Comparison of ENCODE assay signal across 7 mouse cellular contexts in the genomic region with DNA sequence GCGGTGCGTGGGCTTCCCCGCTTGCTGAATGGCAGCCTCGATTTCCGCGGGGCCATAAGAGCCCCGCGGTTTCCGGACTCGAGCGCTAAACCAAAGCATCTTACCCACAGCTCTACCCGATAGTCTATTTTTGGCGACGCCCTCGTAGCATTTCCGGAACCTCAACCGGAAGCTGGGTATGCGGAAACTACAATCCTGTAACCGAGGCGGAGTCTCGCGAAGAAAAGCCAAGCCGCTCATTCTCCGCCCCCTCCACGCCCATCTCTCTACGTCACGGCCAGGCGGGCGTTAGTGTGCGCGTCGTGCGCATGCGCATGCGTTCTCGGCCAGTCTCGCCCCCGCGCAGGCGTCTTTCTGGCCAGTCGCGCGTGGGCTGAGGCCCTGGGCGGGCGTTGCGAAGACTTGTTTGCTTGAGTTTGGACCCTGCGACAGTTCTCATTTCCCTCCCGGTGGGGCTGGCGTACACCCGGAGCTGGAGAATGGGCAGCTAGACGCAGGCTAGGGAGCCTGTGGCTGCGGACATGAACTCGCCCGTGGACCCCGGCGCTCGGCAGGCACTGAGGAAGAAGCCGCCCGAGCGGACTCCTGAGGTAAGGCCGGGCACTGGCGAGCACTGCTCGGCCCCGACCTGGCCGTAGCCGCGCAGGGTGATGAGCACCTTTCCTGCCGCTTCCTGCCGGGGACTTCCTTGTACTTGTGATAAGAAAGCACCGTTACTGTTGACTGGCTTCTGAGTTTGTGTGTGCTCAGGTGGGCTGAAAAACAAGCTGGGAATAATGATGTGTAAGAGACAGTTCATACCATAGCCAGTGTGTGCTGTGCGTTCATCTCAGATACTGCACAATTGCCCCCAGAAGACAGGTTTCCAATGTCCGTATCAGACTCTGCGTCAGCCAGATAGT. TPM values are rescaled to one million over a fixed set of nuclear protein-coding genes. Genes with fewer than 3 reads are reported as not detected.
DNase-seq lines count a peak whose midpoint lies in the region; ATAC-seq lines count a peak whose summit lies in the region.

A gene (plus strand): TSS at position 319 of the 902 bp plus-strand sequence.

- H3K4me2 ChIP-seq in intestine, embryonic 16.5 days (ENCODE audit: low read depth, low read length): peak within 1 kb of the TSS; percentile 63
- peak within 1 kb of the TSS; percentile 78 for H3K4me2 ChIP-seq in midbrain, embryonic 11.5 days

- ATAC-seq in intestine, embryonic 16.5 days: peak; percentile 97
- peak; percentile 97 for ATAC-seq in midbrain, embryonic 11.5 days (ENCODE audit: low FRiP score)

- WGBS in intestine, embryonic 16.5 days: under 1% methylated on average over 73 of the region's 73 CpGs
- under 1% methylated on average over 73 of the region's 73 CpGs for WGBS in midbrain, embryonic 11.5 days

- no peaks in the 10 kb centered on the region for H3K36me3 ChIP-seq in intestine, embryonic 16.5 days (ENCODE audit: control insufficient read depth, insufficient read depth, low read length)
- H3K36me3 ChIP-seq in midbrain, embryonic 11.5 days (ENCODE audit: control insufficient read depth, insufficient read depth, low read length): no peaks in the 10 kb centered on the region

- DNase-seq in adrenal gland, adult 8-10 months: peak; percentile 98
- DNase-seq in embryo, embryonic 9.5 days (ENCODE audit: extremely low spot score): peak; percentile 100
- peak; percentile 98 for DNase-seq in gastrocnemius, postnatal 4 days (ENCODE audit: low spot score in 2 of 2)
- peak; percentile 98 for DNase-seq in left cerebral cortex, postnatal 36 days (ENCODE audit: low spot score in 2 of 2)
- peak; percentile 100 for DNase-seq in midbrain, embryonic 11.5 days (ENCODE audit: low spot score, missing footprints)
- DNase-seq in skeletal muscle tissue, adult 2 months (ENCODE audit: low read depth, low spot score): peak; percentile 99

- no peaks in the 10 kb centered on the region for H3K27me3 ChIP-seq in intestine, embryonic 16.5 days (replicated peaks; ENCODE audit: control insufficient read depth, insufficient read depth, low read length)
- no peaks in the 10 kb centered on the region for H3K27me3 ChIP-seq in midbrain, embryonic 11.5 days (ENCODE audit: control insufficient read depth, insufficient read depth, low read length)

- peak within 1 kb of the TSS; percentile 90 for H3K4me3 ChIP-seq in intestine, embryonic 16.5 days (ENCODE audit: low read length)
- peak within 1 kb of the TSS; percentile 85 for H3K4me3 ChIP-seq in midbrain, embryonic 11.5 days (ENCODE audit: low read depth, low read length)

- H3K9me3 ChIP-seq in intestine, embryonic 16.5 days (ENCODE audit: control insufficient read depth, low read length): no peaks in the 10 kb centered on the region
- H3K9me3 ChIP-seq in midbrain, embryonic 11.5 days (ENCODE audit: control insufficient read depth, low read length): no peaks in the 10 kb centered on the region

- intact Hi-C loops in left cerebral cortex, postnatal 36 days (cut with DNase I): loop anchor here (2.0 kb wide), 1 partner anchor 84 kb away; a partner anchor contains a TSS

- peak within 1 kb of the TSS; percentile 93 for H3K9ac ChIP-seq in intestine, embryonic 16.5 days (ENCODE audit: low read depth, low read length)
- H3K9ac ChIP-seq in midbrain, embryonic 11.5 days (ENCODE audit: low read length): peak within 1 kb of the TSS; percentile 88

- peak within 1 kb of the TSS; percentile 97 for H3K27ac ChIP-seq in intestine, embryonic 16.5 days (ENCODE audit: low read length)
- peak within 1 kb of the TSS; percentile 77 for H3K27ac ChIP-seq in midbrain, embryonic 11.5 days (ENCODE audit: low read depth, low read length)

- peaks cover 6% of the 10 kb centered on the region for H3K4me1 ChIP-seq in intestine, embryonic 16.5 days (ENCODE audit: control insufficient read depth, insufficient read depth, low read length)
- peaks cover 14% of the 10 kb centered on the region for H3K4me1 ChIP-seq in midbrain, embryonic 11.5 days (ENCODE audit: control insufficient read depth, insufficient read depth, low read length)

RNA-seq across cellular contexts. Expression of the gene that starts here (rescaled TPM):
- total RNA-seq in adrenal gland, adult 8-10 months (2022): 10 to 100 TPM; 26.5 to 40.6 (median 34.5) TPM
- total RNA-seq in gastrocnemius, postnatal 4 days (2021): 10 to 100 TPM; 18.6 to 19.5 TPM
- 25.4 and 28.6 TPM in 2 replicates for polyA plus RNA-seq in intestine, embryonic 16.5 days (2015; fragmentation: Nextera tagmentation; extraction: Ambion mirVana)
- 10 to 100 TPM; 28.7 to 38.7 TPM for total RNA-seq in left cerebral cortex, postnatal 36 days (2021)
- 24.9 and 27.9 TPM in 2 replicates for polyA plus RNA-seq in midbrain, embryonic 11.5 days (2014; fragmentation: Nextera tagmentation; extraction: Ambion mirVana)

Comparison
In these comparisons a context has a peak if more than half of its experiments do, and no peak if none do; other contexts are left out.
1. Peak in every context shown above with its lines: DNase-seq, ATAC-seq, H3K4me3 ChIP-seq and H3K27ac ChIP-seq.